Mouse (Mus musculus) adrenal gland, postnatal 4 days (tissue): ENCODE measurements around the gene Dnpep. TPM values are rescaled to one million over a fixed set of nuclear protein-coding genes. Genes with fewer than 3 reads are reported as not detected.

ENCODE experiments used
- DNase-seq, 2 experiments: peaks; one replicate each; pipeline ENCODE4 v3.0.0; 2021 to 2022; ENCODE audit warnings: low spot score in 2 of 2, mixed read lengths in 2 of 2
- total RNA-seq, 2 experiments: library from RNA; stranded (reverse); gene quantifications; 2 replicates each; pipeline ENCODE4 v1.2.3; 2021

Dnpep gene
- total RNA-seq, 2 experiments from 2014 or later: 106 to 113 TPM

DNA sequence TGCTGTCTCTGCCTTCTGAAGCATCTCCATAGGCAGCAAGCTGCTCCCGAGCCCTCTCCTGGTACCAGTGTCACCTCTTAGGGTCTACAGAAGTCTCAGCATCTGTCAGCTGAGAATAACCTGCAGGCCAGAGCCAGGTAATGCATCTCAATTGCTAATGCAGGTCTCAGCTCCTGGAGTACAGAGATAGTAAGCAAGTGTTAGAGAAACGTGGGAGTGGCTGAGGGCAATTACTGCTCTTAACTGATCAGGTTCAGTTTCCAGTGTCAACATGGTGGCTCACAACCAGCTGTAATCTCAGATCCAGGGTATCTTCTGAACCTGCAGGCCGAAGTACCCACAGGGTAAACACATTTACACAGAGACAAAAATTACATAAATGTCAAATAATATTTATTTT lies 18.7 kb upstream of the Dnpep start:
- DNase-seq: no peak

DNA sequence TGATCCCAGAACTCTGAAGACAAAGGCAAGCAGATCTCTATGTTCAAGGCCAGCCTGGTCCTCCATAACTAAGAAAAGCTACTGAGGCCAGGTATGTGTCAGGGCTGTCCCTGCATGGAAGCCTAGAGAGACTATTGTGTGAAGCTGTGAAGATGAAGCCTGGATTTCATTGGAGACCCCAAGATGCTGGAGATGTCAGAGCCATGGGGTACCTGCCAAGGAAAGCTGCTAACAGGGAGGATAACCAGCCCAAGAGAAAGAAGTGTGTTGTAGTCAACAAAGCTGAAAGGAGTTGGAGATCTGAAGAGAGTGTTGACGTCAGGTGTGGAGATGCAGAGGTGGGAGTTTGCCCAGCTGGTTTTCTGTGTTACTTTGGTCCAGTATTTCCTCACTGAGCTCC lies 13.5 kb upstream of the Dnpep start:
- DNase-seq: no peak

DNA sequence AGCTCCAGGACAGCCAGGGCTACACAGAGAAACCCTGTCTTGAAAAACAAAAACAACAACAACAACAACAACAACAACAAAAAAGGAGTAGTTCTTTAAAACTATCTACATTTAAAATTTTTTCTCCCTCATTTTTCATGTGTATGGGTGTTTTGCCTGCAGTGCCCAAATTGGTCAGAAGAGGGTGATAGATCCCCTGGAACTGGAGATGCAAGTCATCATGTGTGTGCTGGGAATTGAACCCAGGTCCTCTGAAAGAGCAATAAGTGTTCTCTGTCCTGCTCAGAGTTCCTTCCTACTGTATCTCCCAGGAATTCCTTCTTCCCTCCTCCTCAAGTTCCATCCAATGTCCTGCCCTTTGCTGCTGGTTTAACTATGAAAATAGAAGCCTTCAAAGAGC lies 9.7 kb upstream of the Dnpep start:
- no peak for DNase-seq

DNA sequence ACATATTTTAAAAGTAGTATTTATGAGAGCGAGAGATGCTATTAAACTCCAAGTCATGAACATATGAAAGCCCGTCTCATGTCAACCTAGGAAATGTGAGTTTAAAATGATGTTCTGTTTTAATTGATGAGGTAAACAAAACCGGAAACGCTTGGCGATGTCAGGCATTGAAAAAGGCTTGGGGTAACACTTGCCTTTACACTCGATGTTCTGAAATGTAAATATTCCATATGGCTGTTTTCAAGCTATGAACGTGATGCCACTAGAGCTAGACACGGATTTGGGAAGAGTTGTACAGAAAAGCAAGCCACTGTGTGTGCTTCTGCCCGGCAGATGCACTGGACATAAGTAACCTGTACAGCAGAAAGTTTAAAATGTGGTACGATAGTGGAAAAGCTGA lies 1.4 kb upstream of the Dnpep start:
- no peak for DNase-seq

- DNase-seq: no peak
Observed at GRCm38 (mm10) chr1:75318736-75319135, 946 bp upstream of the Dnpep start.

DNA sequence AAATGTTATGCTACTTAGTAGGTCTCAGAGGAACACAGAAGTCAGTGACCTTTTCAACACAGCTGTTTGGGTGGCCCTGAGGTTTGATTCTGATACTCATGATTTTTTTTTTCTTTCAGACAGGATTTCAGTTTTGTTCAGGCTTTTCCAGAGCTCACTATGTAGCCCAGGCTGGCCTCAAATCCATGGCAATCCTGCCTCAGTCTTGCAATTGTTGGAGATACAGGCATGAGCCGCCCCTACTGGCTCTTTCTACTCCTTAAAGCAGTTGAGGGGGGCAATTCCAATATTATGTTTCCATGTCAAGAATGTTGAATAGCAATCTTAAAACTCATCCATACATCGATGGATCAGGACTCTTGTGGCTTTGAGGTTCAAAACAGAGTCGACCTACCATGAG lies 511 bp upstream of the Dnpep start:
- no peak for DNase-seq

- DNase-seq: peak; percentile 65 to 77
Observed at GRCm38 (mm10) chr1:75316861-75317240, 939 bp downstream of the Dnpep start.

DNA sequence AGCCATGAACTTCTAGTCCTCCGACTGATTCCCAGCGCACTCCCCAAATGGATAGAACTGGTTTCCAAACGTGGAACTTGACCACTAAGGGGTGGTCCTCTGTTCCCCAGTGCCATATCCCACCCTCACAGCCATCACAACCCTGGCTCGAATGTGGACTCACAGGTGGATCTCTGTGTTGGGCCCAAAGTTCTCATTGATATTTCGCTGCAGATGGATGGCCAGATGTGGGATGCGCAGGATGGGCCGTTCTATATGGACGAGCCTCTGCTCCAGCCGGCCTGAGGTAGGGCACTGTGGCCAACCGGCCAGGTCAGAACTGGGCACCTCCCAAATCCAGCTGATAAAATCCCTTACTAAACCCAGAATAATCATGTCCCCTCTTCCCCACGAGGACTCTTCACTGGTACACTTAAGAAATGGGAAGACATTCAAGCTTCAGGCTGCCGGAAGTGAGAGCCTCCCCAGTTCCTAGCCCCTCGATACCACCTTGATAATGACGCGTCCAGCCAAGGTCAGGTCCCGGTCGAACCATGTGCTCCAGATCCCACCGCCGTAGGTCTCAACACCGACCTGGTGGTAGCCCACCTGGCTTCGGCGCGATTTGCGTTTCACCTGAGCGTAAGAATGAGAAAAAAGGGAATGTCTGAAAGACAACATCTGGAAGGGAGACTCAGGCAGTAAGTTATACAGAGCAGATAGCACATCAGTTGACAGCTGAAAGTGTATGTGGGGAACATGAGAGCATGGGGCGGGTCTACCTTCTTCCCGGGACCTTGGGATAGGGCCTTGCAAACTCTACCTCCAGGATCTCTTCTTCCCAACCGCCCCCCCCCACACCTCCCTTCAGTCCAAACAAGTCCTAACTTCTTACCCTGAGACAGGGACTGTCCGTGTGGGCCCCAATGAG lies 2.1 kb downstream of the Dnpep start:
- DNase-seq: no peak

GRCm38 (mm10) chr1:75315011-75315410 lies 2.8 kb downstream of the Dnpep start:
- no peak for DNase-seq

DNA sequence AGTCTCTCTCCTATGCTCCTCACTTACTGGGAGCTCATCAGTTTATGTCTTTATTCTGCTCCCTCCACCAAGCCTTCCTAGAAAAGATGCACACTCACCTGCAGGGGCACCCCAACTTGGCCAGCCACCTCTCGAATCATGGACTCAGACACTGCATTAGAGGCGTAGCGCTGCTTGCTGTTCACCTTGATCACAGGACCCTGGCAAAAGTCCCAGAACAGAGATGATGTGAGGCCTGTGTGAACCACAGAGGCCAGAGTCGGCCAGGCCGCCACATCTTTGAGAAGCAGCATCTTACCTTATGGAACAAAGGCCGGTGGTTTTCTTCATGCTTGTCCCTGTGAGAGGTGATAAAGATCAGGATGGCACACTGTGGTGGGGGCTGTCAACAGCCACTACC lies 6.1 kb downstream of the Dnpep start:
- DNase-seq: no peak

DNA sequence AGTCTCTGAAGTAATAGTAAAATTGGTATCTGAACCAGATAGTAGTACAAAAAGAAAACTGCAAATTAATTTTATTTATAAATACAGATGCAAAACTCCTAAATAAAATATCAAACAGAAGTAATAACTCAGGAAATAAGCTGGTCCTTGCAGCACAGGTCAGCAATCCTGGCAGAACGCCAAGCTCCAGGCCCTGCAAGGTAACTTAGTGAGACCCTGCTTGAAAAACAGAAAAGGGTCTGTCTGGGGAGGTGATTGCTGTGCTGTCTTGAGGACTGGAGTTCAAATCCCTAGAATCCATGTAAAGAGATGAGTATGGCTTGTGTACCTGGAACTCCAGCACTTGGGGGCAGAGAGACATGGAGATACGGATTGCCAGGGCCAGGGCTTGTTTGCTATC lies 13.1 kb downstream of the Dnpep start:
- DNase-seq: no peak

GRCm38 (mm10) chr1:75294294-75294693 lies 23.5 kb downstream of the Dnpep start:
- no peak for DNase-seq

DNA sequence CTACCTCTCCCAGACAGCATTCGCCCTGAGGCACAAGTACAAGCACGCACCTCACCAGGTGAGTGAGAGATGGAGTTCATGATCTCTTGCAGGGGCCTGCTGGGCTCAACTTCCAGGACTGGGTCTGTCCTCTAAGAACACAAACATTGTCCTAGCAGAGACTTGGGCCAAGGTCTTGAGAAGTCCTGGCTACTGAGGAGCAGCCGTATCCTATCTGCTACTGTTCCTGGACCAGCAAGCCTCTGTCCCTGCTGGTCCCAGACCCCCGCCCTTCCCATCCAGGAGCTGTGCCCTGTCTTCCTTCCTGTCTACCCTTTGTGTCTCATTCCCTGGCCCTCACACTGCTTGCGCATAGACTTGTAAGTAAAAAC lies 24.5 kb downstream of the Dnpep start:
- DNase-seq: no peak

GRCm38 (mm10) chr1:75292476-75293330 lies 25.1 kb downstream of the Dnpep start:
- DNase-seq: no peak

GRCm38 (mm10) chr1:75291321-75291720 lies 26.5 kb downstream of the Dnpep start:
- DNase-seq: no peak

DNA sequence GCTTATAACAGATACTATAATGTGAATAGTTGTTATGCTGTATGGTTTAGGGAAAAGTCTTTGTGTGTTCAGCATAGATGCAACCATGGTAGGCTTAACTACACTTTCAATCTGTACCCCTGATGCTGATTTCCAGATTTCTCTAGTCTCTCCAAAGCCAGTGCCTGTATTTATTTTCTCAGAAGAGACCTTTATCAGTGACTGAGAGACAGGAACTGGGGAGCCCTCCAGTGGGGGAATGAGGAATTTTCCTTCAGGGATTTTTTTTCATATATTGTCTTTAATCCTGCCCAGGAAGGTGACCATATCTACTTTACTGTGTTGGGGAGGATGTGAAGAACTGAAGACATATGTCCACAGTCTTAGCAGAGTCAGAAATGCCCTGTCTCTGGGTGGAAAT lies 27.2 kb downstream of the Dnpep start:
- DNase-seq: no peak

GRCm38 (mm10) chr1:75289888-75290431 lies 27.8 kb downstream of the Dnpep start:
- no peak for DNase-seq

GRCm38 (mm10) chr1:75289376-75289775 lies 28.4 kb downstream of the Dnpep start:
- DNase-seq: no peak

DNA sequence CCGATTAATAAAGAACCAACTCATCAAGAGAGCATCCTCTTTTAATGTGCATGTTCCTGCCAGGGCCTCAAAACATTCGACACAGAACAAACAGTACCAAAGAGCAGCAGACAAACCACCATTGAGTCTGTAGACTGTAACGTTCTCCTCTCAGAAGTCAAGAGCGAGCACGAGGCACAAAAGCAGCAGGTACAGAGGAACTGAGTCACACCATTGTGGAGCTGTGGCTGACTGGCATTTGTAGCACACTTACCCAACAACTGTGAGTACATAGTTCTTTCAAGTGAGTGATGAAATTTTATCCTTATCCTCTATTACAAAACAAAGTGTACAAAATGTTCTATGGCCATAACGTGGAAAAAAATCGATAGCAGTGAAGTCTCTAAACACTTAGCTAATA lies 32.9 kb downstream of the Dnpep start:
- no peak for DNase-seq

DNA sequence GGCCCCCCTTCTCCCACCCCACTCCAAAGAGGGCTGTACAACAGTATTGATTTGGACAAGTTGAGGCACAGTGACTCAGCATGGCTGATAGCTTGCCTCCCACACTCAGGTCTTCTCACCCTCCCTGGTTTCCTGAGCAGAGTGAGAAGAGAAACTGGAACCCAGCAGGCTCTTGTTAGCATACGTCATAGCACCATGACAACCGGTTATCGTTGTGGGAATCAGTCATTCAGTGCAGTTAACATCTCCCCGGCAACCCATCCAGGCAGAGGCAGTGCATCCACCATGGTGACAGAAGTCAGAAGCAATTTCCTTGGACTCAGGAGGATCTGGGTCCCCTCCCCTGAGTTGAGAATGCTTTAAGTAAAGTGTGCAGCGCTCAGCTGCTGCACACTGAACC lies 34.8 kb downstream of the Dnpep start:
- no peak for DNase-seq

- DNase-seq: no peak
Observed at GRCm38 (mm10) chr1:75278228-75278627, 39.6 kb downstream of the Dnpep start, which contains the start of gene Resp18. Resp18 (minus strand) TSS chr1:75278415.
